Mouse (Mus musculus) embryo, embryonic 10 days (tissue): Measurements from ENCODE around the gene Epha2.
A peak's percentile ranks its signal among the peaks of the same experiment; 100 is the strongest.

Experiments
- DNase-seq: peaks from one replicate; pipeline ENCODE4 v3.0.0-alpha.2; 2015; ENCODE audit warnings: low spot score

The Epha2 gene

DNA sequence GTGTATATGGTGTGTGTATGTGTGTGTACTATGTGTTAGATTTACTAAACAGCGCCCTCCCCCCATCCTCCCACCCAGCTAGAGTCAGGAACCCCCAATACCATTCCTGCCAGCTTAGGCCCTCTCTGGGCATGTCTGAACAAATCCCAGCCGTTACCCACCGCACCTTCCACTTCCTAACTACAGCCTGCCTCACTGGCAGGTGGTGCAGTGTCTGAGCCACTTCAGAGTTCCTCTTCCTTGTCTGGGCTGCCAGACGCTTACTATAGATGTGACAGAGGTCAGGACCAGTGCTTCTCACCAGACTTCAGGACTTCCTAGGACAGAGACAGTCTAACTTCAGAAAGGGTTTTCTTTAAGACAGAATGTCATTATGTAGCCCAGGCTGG lies 3.2 kb downstream of the Epha2 start:
- DNase-seq = no peak

DNA sequence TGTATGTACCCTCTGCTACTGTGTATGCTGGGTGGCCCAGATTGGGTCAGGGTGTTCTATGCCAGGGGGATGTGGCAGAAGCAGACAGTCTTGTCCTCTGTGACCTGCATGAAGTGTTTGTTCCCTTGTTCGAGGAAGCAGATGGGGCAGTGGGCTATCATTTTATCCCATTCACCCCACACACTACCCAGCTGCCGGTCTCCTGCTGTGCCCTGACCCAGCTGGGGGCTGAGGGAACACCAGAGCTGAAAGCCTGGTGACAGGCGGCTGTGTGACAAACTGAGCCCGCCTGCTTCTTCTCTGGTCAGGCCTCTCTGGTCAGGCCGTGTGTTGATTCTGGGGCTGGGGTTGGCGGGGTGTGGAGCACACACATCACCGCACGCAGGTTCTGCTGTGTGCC lies 5.0 kb downstream of the Epha2 start:
- no peak for DNase-seq

DNA sequence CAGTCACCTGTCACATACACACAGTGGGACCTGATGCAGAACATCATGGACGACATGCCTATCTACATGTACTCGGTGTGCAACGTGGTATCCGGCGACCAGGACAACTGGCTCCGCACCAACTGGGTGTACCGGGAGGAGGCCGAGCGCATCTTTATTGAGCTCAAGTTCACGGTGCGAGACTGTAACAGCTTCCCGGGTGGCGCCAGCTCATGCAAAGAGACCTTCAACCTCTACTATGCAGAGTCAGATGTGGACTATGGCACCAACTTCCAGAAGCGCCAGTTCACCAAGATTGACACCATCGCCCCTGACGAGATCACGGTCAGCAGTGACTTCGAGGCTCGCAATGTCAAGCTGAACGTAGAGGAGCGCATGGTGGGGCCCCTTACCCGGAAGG lies 7.3 kb downstream of the Epha2 start:
- no peak for DNase-seq

DNA sequence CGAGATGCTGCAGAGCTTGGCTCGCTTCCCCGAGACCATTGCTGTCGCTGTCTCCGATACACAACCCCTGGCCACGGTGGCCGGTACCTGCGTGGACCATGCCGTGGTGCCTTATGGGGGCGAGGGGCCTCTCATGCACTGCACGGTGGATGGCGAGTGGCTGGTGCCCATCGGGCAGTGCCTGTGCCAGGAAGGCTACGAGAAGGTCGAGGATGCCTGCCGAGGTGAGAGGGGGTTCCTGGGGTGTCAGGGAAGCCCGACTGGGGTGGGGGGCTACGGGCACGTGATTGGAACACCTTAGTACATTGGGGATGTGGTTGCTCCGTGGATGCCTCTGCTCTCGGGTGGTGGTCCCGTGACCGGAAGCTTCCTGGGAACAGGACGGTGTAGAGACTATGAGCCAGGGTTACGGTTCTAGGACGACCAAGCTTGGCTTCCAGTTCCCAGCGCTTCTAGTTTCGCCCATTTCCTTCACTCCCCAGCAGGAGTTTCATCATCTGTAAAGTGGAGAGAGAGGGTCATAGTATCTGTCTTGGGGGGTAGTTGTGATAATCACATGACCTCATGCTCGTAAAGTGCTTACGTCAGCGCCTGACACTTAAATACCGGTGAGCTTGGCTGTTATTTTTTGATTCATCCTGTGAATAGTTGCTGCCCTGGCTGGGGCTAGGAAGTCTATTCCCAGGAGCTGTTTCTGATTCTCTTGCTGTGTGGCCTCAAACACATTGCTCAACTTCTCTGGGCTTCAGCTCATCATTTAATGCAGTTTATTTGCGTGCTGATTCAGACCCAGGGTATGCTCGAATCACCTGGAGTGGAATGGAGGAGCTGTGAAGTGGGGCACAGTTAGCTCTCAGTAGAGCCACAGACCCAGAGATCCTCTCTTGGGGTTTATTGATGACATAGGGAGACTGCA lies 8.1 kb downstream of the Epha2 start:
- no peak for DNase-seq

DNA sequence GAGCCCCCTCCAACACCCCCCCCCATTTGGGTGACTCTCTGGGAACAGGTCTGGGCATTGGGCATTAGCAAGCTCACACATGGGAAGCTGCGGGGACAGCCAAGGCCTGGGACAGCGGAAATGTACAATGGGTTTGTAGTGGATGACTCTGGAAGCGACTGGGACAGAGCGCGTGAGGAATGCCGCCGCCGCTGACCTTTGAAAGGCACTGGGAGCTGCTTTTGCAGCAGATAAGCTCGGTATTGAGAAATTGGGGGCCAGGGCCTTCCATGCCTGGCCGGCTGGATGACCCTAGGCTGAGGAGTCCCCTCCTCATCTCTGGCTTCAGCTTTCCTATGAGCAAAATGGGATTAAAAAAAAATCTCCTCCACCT lies 8.7 kb downstream of the Epha2 start:
- DNase-seq = peak; percentile 69

DNA sequence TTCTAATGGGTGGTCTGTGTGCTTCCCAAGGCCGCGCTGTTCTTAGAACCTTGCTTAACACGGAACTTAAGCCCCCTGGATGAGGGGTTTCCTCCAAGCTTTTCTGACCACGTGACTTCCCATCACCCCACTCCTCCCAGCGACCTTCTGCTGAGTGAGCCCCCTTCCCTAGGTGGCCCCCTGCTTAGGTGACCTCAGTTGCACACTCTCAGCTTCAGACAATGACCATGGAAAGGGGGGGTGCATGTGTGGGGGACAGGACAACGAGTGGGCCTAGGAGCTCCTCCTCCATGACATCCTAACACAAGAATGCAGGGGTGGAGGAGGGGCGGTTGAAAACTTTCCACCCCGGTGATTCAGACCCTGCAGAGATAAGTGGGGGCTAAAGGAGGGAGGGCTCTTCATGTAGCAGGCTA lies 9.2 kb downstream of the Epha2 start:
- DNase-seq = peak; percentile 69

DNA sequence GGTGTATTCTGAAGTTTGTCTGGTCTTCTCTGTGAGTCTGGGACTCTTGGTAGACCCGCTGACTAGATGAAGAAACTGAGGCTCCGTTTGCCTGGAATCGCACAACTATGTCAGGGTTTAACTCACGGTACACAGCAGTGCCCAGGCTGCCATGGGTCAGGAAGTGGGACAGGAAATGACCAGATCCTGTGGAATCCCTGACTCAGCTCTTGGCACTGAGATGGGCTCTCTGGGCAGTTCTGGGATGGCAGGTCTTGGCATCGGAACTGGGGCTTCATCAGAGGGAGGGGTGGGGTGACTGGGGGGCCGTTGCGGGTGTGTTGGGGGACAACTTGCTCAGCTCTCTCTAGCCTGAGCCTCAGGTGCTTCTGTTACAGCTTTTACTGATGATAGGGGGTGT lies 10.0 kb downstream of the Epha2 start:
- DNase-seq = no peak

DNA sequence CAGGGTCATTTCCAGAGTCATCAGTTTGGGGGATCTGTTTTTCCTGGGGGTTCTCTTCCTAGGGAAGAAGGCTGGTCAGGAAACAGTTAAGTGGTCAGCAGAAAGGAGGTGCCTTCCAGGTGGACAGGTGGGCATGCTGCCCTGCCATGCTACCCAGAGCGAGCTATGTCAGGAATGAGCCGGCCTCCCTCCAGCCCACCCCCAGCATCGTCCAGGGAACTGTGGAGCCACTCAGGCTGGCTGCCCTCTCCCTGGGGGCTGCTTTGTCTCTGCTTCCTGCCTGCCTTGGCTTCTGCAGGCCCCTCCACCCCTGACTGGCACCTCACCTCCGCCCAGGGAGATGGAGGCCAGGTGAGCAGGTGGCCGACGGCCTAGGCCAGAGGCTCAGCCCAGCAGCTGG lies 10.5 kb downstream of the Epha2 start:
- DNase-seq = no peak

DNA sequence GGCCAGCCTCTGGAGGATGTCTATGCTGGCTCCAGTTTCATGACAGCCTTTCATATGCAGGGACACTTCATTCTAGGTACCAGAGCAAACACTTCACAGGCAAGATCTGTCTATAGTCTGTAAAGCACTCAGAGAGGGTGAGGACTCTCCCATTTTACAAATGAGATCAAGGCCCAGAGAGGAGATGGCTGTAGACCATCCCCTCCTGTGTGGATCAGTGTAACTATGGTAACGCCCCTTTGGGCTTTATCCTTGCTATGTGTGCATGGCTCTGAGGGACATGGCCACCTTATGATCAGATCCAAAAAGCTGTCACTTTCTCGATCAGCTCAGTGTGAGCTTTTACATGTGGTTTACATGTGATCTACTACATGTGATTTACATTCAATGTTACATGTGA lies 10.9 kb downstream of the Epha2 start:
- no peak for DNase-seq

DNA sequence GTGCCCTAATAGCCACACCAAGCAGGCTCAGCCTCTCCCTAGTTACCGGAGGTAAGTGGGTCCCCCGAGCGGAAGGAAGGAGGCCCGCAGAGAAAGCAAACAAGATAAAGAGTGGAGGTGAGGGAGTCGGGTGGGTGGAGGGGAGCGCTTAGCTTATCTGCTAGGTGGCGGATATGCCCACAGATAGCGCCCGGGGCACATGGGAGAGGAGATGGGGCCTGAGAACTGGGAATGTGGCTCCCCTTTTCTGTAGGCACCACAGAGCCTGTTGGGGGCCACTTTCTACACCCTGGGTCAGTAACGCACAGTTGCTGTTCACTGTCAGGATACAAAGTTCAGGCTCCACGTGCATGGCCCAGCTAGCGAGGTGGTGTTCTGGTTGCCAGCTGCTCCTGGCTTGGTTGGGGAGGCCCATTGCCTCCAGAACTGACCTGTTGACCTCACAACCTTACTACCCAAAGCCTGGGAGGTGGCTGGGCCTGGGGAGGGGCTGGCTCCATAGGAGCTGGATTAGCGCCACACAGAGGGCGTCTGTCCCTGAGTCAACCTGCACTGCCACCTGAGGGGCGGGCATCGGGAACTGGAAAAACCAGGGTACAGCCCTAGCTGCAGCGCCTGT lies 11.6 kb downstream of the Epha2 start:
- no peak for DNase-seq

DNA sequence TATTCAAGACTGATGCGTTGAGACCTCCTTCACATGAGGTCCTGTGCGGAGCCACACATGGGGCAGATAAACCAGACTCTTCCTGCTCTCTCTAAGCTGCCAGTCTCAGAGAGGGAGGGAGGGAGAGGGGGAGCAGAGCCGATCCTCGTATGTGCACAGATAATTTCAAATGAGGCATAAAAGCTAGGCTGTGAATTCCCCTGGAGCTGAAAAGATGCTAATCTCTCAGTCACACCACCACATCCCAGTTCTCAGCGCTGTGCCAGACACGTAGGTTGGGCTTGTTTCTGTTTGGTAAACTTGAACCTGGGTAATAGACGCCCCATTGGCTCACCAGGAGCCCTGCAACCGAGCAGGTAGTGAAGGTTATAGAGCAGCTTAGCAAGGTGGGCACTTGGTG lies 12.4 kb downstream of the Epha2 start:
- DNase-seq = no peak

DNA sequence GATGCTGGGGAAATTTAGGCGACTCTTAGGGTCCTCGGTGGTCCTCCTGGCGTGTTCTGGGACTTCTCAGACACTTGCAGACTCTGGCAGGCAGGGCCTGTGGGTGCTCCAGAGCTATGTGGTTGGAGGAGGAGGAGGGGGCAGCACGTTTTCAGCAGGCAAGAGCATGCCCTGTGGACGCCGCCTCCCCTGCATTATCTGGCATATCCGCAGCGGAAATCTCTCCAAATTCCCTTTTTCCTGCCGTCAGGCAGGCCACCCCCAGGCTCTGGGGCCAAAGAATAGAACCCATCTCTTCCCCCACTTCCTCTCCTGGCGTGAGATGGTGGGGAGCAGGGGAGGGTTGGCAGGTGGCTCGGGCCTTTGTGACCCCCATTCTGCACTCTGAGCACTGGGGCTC lies 12.9 kb downstream of the Epha2 start:
- DNase-seq = no peak

DNA sequence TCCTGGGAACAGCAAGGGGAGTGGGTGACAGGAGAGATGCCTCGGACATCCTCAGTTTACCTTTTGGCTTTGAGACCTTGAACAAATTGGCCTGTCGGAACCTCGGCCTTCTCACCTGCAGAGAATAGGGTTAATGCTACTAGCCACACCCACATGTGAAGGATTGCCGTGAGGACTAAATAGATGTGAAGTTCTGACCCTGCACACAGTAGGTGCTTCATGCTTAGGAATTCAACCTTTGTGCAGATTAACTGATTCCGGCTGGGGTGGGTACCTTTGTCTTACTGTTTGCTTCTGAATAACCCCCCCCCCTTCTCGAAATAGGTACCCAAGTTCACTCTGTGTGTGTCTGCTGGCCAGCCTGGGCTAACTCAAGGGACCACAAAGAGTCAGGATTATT lies 13.7 kb downstream of the Epha2 start:
- DNase-seq = no peak

DNA sequence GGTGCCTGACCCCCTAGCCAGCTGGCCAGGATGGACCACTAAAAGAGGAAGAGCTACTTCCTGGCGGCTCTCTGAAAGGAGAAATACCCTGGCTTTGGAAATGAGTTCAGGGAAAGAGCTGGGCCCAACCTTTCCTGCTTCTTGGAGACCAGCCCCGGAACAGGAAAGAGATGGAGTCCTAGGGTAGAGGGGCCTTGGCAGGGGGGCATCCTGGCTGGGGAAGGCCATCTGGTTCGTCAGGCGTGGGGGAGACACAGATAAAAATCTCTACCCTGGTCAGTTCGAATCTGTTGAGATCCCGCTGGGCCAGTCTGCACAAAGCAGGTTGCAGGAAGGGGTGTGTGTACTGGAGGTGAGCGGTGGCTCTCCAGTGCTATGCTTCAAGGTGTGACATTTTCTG lies 15.0 kb downstream of the Epha2 start:
- DNase-seq = no peak

DNA sequence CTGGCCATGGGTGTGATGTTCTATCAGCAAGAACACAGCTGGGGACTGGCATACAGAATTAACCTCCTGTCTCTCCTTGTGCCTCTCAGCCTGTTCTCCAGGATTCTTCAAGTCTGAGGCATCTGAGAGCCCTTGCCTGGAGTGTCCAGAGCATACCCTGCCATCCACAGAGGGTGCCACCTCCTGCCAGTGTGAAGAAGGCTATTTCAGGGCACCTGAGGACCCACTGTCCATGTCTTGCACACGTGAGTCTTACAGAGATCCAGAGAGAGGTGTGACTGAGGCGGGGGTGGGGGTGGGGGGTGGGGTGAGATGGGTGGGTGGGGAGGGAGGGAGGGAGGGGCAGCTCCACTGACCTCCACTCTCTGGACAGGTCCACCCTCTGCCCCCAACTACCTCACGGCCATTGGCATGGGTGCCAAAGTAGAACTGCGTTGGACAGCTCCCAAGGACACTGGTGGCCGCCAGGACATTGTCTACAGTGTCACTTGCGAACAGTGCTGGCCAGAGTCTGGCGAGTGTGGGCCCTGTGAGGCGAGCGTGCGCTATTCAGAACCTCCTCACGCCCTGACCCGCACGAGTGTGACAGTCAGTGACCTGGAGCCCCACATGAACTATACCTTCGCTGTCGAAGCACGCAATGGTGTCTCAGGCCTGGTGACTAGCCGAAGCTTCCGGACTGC lies 15.6 kb downstream of the Epha2 start:
- no peak for DNase-seq

DNA sequence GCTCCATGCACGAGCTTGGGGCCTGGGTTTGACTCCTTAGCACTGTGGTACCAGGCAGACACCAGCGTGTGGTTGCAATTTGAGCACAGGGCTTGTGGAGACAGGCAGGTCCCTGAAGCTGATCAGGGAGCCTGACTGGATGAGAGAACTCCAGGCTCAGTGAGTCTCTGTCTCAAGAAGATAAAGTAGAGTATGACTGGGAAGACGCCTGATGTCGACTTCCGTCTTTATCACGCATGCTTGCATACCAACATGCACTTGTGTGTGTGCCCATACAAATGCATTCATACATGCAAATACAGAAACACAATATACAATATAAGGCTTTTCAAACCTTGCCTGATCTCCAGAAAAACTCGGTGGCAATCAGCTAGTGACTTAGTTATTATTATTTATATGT lies 16.9 kb downstream of the Epha2 start:
- DNase-seq = no peak

DNA sequence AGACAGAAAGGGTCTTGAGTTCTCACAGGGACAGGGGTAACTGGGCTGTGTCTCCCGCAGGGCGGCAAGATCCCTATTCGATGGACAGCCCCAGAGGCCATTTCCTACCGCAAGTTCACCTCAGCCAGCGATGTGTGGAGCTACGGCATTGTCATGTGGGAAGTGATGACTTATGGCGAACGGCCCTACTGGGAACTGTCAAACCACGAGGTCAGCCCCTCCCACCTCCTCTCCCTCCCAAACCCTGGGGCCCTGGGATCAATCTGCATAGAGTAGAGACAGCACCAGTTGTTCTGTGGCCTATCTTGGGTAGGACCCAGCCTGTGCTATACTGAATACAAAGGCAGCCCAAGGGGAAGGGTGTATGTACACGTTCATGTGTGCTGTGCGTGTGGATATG lies 21.5 kb downstream of the Epha2 start:
- no peak for DNase-seq

DNA sequence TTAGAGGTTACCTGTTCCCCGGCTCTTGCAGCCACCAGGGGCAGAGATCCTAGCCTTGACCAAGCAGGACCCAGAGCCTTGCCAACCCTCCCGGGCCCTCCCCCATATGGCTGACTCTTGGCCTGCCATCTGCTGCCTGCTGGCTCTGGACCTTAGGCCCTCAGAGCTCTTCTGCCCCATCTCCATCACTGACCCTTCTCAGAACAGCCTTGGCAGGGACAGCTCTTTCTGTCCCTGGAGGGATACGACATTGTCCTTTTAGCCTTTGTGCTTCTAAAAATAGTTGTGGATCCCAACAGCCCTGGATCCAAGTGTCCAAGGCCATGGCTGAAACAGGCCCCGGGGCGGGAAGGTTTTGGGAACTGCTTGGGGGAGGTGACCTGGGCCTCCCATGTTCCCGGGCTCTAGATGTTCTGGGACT lies 23.7 kb downstream of the Epha2 start:
- DNase-seq = no peak

DNA sequence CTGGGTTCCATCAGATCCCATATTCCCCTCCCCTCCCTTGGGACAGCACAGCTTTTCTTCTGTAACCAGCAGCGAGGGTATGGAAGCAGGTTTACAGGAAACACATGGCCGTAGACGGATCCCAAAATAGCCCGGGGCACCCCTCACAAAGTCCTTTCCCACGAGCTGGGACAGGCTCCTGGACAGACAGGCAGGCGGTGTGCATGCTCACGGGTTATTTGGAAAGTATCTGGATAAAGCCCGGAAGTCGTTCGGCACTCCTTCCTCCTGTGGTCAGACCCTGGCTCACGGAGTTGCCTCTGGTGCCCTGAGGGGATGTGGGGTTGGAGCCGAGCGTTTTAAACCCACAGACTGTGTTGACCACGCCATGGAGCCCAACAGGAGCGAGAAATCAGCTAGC lies 24.6 kb downstream of the Epha2 start:
- DNase-seq = no peak

DNA sequence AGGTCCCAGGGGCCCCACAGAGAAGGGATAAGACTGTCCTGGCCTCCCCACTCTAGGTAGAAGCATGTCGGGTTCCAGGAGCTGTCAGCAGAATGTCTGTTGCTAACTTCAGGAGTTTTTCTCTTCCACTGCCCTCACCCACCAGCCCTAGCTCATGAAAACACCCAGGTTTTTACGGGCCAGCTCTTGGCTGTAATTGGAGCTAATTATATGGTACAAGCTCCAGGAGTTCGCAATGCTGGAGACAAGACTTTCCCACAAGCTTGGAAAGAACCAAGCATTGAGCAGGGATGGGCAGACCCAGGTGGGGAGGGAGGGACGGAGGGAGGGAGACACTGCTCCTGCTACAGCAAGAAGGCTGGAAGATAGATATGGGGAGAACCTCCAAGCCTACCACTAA lies 26.0 kb downstream of the Epha2 start:
- no peak for DNase-seq

DNA sequence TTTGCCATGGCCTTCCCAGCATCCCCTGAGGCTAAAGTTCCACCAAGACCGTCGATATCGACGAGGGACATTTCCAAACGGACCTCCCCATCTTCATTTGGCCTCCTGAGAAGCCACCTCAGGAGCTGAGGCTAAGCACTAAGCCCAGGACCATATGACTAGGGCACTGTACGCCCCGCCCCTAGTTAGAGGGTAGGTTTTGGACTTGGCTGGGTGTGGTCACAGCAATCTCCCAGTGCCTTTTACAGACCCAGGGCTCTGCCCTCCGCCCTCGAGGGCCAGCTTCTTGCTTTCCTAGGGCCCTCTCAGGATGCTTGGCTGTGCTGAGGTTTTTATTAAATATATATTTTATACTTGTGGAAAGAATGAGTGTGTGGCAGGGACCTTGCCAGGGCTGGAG lies 27.7 kb downstream of the Epha2 start:
- DNase-seq = no peak

DNA sequence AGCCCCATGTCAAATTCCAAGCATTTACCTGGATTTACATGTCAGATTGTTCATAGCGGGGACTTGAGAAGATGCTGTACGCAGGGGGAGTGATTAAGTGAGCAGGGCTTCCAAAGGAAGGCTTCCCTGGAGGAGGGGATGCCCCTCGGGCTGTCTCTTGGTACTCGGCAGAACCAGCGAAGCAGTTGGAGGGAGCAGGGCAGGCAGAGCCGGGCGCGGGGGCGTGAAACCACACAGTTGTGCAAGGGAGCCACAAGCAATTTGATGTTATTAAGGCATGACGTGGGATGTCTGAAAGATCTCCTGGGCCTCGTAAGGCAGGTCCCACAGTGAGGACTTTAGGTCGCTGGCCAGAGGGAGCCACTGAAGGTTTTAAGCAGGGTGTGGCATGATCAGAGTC lies 28.9 kb downstream of the Epha2 start:
- no peak for DNase-seq

DNA sequence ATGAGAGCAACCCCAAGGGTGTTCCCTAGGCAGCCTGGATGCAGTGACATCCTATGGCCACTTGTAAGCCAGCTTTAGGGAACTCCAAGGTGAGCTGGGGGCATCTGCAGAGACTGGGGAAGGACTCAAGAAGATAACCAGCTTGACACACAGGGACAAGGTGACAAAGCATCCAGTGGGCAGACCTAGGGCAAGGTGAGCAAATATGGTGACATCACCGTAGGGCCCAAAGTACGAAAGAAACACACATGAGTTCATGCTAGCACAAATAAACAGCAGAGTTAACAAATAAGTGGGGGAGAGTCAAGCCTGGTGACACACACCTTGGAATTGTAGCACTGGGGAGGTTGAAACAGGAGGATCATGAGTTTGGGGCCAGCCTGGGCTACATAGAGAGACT lies 30.4 kb downstream of the Epha2 start:
- DNase-seq = no peak
